Mouse (Mus musculus) cerebellum, adult 18-20 months (tissue): ENCODE data around the gene Col4a3bp.
"Not testable (repeated sequence)": the region's sequence is repeated elsewhere in the genome, so short reads cannot be mapped to it uniquely, and the experiment has no call there.

ENCODE experiments used
- DNase-seq, 2 experiments: peaks; one replicate each; pipeline ENCODE4 v3.0.0; 2021

Col4a3bp gene

DNA sequence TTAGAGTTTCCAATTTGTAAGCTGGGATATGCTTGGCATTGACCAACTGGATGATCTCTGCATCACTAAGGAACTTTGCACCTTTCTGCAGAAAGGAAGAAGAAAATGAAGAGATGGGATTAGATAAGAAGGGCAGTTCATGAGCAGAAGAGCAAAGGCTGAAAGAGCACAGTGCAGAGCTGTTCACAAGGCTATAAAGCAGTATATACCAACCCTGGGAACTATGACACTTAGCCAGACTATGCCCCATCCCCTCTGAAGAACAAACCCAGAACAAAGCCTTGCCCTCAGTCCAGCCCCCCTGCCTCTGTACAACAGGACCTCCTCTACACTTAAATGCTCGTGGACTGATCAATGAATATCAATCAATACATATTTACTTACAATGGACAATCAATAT lies 114.3 kb downstream of the Col4a3bp start:
- DNase-seq: no peak

GRCm38 (mm10) chr13:96658936-96659335 lies 116.5 kb downstream of the Col4a3bp start:
- no peak for DNase-seq

- DNase-seq: no peak
Observed at GRCm38 (mm10) chr13:96660095-96660860, 117.9 kb downstream of the Col4a3bp start.

DNA sequence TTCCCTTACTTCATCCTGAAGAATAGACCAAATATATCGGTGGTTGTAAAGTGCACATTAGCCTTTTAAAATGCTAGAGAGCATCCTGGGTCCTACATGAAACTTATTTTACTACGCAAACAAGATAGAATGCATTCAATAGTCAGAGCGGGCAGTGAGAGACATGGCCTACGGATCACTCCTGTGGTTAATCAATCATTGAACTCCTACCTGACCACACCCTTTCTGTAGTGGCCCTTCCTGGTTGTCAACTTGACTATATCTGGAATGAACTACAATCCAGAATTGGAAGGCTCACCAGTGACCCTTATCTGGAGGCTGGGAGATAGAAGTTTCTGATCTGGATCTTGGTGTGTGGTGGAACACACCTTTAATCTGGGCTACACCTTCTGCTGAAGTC lies 120.7 kb downstream of the Col4a3bp start:
- not testable (repeated sequence) for DNase-seq

DNA sequence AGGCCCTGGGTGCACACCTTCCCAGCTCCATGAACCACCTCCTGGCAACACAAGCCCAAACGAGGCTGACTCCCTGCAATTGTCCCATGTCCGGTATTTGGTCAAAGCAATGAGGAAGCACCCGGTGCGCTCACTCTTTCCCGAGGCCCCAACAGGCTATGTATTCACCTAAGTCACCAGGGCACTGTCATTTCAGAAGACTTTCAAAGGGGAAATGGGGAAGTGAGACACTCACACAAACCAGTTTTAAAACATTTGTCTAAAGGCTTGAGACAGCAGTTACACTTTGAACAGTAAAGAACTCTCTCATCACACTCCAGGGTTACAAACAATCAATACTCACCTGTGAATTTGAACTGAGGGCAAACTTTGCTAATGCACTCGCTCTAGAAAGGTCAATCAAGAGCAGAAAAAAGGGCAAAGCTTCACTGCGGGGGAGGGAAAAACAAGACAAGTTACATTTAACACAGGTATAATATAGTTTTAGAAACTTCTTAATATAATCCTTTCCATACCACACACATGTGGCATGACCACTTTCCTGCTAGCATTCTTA lies 122.1 kb downstream of the Col4a3bp start:
- no peak for DNase-seq

- DNase-seq: no peak
Observed at GRCm38 (mm10) chr13:96670019-96670405, 127.6 kb downstream of the Col4a3bp start.

DNA sequence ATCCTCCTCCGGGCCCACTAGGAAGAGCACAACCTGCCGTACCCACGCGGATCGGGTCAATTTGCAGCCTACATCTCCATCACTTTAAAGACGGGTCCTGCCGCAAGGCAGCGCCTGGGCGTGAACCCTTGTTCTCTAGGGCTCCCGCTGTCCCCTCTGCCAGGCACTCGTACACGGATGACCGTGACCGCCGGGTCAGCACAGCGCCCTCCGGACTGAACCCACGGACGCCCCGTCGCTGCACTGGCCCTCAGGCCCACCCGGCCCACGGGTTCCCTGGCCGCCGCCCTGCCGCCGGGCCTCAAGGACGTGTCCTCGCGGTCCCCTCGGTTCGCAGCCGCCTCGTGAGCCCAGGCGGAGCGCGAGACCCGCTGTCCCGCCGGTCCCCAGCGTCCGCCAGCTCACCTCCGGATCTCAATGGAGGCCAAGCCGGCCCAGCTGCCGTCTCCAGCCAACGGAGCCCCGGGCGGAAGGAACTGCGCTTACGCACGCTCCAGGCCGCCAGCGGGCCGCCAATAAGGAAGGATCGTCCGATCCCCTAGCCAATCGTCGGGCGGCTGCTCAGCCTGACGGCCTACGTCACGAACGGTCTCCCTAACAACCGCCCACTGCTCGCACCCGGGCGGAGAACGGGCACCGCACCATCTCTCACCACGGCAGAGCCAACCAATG lies 128.1 kb downstream of the Col4a3bp start, which contains the start of gene Hmgcr:
Gene Hmgcr, minus strand, starts transcription at position 531 of the 672 bp plus-strand sequence.
- peak; percentile 97 to 99 for DNase-seq

GRCm38 (mm10) chr13:96671078-96671905 lies 128.9 kb downstream of the Col4a3bp start:
- no peak for DNase-seq

- DNase-seq: no peak
Observed at GRCm38 (mm10) chr13:96671906-96672234, 129.5 kb downstream of the Col4a3bp start.

- no peak for DNase-seq
Observed at GRCm38 (mm10) chr13:96672276-96672675, 129.9 kb downstream of the Col4a3bp start.

DNA sequence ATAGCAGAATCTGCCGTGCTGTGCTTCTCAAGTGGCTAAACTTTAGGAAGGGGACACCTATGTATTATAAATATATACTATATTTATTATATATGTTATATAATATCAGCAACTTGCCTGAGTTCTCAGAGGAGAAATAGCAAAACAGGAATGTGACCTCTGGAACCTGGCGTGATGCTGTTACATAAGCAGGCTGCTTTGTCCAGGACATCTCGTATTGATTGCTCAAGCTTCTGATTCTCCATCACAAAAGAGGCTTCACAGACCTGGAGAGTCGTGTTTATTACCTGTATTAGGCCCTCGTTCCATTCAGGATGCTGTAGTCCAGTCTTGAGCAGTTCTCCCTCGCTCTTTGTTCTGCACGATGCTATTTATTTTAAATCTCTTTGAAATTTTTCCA lies 131.4 kb downstream of the Col4a3bp start:
- no peak for DNase-seq

DNA sequence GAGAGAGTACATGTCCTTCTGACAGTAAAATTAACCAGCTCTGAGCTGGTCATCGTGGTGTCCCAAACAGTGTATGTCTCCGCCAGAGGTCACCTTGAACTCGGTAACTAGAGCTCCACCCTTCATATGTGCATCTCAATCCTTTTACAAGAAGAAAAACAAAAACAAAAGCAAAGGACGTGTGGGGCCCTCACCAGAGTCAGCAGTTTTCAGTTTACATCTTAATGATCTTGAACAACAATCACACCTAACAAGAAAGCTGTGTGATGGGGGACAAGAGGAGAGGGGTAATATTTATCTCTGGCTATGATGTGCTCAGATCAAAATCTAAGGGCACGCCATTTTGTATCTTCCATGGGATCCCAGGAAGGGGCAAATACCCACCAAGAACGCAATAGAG lies 133.3 kb downstream of the Col4a3bp start:
- DNase-seq: no peak

DNA sequence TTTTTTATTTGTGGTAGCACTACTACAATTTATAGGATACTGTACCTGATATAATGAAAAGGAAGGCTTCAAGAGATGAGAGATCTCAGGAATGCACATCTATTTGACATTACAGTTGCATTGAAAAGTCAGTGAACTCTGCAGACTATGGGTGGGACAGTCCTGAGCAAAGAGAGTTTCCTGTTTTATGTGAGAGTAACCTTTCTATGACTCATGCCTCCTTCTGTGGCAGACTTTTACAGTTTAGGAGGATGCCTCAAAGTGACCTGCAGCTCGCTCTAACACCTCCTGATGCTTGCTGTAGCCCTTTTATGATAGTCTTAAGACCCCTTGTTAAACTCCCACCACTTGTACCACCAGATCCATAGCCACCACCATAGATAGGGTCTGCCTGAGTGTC lies 134.7 kb downstream of the Col4a3bp start:
- no peak for DNase-seq

DNA sequence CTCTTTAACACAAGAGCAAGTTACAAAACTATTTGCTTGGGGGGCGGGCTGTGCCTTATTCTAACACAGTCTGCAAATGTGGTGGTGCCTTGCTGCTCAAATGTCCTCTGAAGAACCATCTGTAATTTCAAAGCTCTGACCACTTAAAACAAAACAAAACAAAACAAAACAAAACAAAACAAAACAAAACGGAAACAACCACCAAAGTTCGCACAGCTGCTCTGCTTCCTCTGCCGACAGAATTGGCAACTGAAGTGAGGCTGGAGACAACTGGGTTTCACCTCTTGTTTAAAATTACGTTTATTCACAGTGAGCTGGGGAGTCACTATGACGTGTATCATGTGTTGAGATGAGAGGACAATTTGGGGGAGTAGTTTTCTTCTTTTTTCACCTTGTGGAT lies 136.2 kb downstream of the Col4a3bp start:
- DNase-seq: no peak

GRCm38 (mm10) chr13:96680163-96681087 lies 138.0 kb downstream of the Col4a3bp start:
- DNase-seq: no peak

DNA sequence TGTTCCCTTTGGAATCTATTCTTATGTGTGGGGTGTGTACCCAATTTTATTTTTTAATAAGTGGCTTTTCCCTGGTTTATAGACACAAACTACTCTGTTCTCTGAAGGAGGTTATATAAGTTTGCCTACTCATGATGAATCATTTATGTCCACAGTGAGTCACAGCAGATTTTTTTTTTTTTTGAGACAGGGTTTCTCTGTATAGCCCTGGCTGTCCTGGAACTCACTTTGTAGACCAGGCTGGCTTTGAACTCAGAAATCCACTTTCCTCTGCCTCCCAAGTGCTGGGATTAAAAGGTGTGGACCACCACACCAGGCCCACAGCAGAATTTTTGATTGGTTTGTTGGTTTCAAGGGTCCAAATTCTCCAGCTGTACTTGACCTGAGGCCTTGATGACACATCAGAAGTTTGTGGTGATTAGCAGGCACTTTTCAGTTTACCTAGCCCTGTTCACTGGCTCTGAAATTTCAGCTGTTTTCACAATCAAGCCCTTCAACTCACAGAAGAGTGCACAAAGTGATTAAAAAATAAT lies 138.7 kb downstream of the Col4a3bp start:
- DNase-seq: no peak

DNA sequence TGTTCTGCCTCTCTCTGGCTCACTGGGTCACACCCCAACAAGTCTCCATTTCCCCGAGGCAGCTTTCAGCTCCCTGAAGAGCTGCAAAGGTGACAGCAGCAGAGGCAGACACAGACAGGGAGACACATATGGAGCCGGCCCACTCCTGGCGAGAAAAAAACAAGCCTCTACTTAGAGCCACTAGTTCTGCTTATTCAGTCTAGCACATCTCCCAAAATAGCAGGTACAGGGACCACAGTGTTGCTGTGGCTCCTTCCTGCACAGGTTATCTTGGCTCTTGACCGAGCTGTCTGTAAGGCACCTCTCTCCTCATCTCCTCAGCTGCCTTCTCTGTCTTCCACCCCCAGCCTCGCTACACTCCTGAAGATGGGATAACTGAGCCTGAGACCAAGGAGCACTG lies 142.4 kb downstream of the Col4a3bp start:
- DNase-seq: no peak

DNA sequence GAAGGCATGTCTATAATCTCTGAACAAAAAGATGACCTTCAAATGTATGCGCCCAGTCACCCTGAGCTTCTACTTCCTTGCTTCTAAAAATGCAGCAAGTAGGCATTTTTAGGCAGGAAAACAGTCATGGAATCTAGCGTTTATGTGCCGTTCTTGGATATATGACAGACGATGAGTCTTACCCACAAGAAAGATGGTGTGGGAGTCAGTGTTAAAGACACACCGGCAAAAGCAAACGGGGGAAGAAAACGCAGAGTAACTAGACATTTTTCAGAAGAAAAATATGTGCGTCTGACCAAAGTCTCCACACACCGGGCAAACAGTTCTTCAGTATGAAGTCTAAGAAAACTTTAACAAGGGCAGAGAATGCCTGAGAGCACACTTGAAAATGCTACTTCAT lies 144.8 kb downstream of the Col4a3bp start:
- DNase-seq: no peak
